Mouse (Mus musculus): Measurements from ENCODE around the gene Acsl5. TPM values are rescaled to one million over a fixed set of nuclear protein-coding genes. Genes with fewer than 3 reads are reported as not detected.

Gene Acsl5
- total RNA-seq, 1 experiment from 2014 or later, result 94.6 TPM

GRCm38 (mm10) chr19:55286034-55286433 lies 34.3 kb downstream of the Acsl5 start:
- no peak for DNase-seq

- no peak for DNase-seq
These were observed 37.2 kb downstream of the Acsl5 start for GRCm38 (mm10) chr19:55288974-55289373.

- DNase-seq, result no peak
These were observed 39.0 kb downstream of the Acsl5 start for GRCm38 (mm10) chr19:55290621-55291270.

GRCm38 (mm10) chr19:55292210-55292850 lies 40.6 kb downstream of the Acsl5 start:
- DNase-seq, result no peak

- DNase-seq, result no peak
These were observed 41.4 kb downstream of the Acsl5 start for GRCm38 (mm10) chr19:55293175-55293574.

GRCm38 (mm10) chr19:55295075-55295474 lies 43.3 kb downstream of the Acsl5 start:
- no peak for DNase-seq

- DNase-seq, result no peak
These were observed 43.8 kb downstream of the Acsl5 start for GRCm38 (mm10) chr19:55295556-55295955.

- no peak for DNase-seq
These were observed 44.6 kb downstream of the Acsl5 start for GRCm38 (mm10) chr19:55296301-55296700.

GRCm38 (mm10) chr19:55297489-55297888 lies 45.8 kb downstream of the Acsl5 start:
- no peak for DNase-seq

GRCm38 (mm10) chr19:55297961-55298360 lies 46.2 kb downstream of the Acsl5 start:
- DNase-seq, result no peak

- DNase-seq, result no peak
These were observed 47.6 kb downstream of the Acsl5 start for GRCm38 (mm10) chr19:55299378-55299777.

GRCm38 (mm10) chr19:55300525-55300924 lies 48.8 kb downstream of the Acsl5 start:
- DNase-seq, result no peak

- DNase-seq, result no peak
These were observed 53.3 kb downstream of the Acsl5 start for GRCm38 (mm10) chr19:55305024-55305423.

GRCm38 (mm10) chr19:55311874-55312273 lies 60.1 kb downstream of the Acsl5 start:
- DNase-seq, result no peak

- no peak for DNase-seq
These were observed 61.9 kb downstream of the Acsl5 start for GRCm38 (mm10) chr19:55313649-55314048.

GRCm38 (mm10) chr19:55315452-55316108 lies 63.8 kb downstream of the Acsl5 start, which contains the start of gene Zdhhc6:
TSS of gene Zdhhc6 (minus strand) at chr19:55316032.
- DNase-seq, result peak; percentile 89

GRCm38 (mm10) chr19:55316109-55316714 lies 64.5 kb downstream of the Acsl5 start, which contains the start of gene Vti1a:
TSS of gene Vti1a (plus strand) at chr19:55316295.
- DNase-seq, result peak; percentile 84

- no peak for DNase-seq
These were observed 65.2 kb downstream of the Acsl5 start for GRCm38 (mm10) chr19:55316901-55317300.

- DNase-seq, result no peak
These were observed 67.3 kb downstream of the Acsl5 start for GRCm38 (mm10) chr19:55319036-55319435.

GRCm38 (mm10) chr19:55319521-55319920 lies 67.8 kb downstream of the Acsl5 start:
- DNase-seq, result peak; percentile 28

GRCm38 (mm10) chr19:55322604-55323003 lies 70.9 kb downstream of the Acsl5 start:
- DNase-seq, result no peak

GRCm38 (mm10) chr19:55327510-55327909 lies 75.8 kb downstream of the Acsl5 start:
- DNase-seq, result no peak

- DNase-seq, result no peak
These were observed 80.0 kb downstream of the Acsl5 start for GRCm38 (mm10) chr19:55331776-55332175.
